Mouse (Mus musculus) 416B (cell line): ENCODE data around the gene Src.

Experiments used
- DNase-seq: peaks from one replicate; pipeline ENCODE4 v3.0.0; 2011; ENCODE audit warnings: low read depth

Gene Src

GRCm38 (mm10) chr2:157437123-157437522 is 18.9 kb downstream of the Src start:
- no peak for DNase-seq

GRCm38 (mm10) chr2:157441363-157441762 is 23.1 kb downstream of the Src start:
- no peak for DNase-seq

GRCm38 (mm10) chr2:157447297-157448158 is 29.3 kb downstream of the Src start:
- DNase-seq: peak; percentile 92

GRCm38 (mm10) chr2:157448356-157448755 is 30.1 kb downstream of the Src start:
- DNase-seq: no peak

GRCm38 (mm10) chr2:157450905-157451304 is 32.7 kb downstream of the Src start:
- no peak for DNase-seq

GRCm38 (mm10) chr2:157451372-157452040 is 33.3 kb downstream of the Src start:
- peak; percentile 69 for DNase-seq

- peak; percentile 75 for DNase-seq
Measured at GRCm38 (mm10) chr2:157457100-157457806, 39.0 kb downstream of the Src start.

GRCm38 (mm10) chr2:157458472-157458871 is 40.2 kb downstream of the Src start:
- DNase-seq: peak; percentile 58

GRCm38 (mm10) chr2:157459736-157460135 is 41.5 kb downstream of the Src start:
- DNase-seq: no peak

GRCm38 (mm10) chr2:157462776-157463710 is 44.8 kb downstream of the Src start:
- no peak for DNase-seq

- no peak for DNase-seq
Measured at GRCm38 (mm10) chr2:157463887-157464745, 45.9 kb downstream of the Src start.

- no peak for DNase-seq
Measured at GRCm38 (mm10) chr2:157464746-157465126, 46.5 kb downstream of the Src start.

- no peak for DNase-seq
Measured at GRCm38 (mm10) chr2:157466836-157467235, 48.6 kb downstream of the Src start.

GRCm38 (mm10) chr2:157468130-157468796 is 50.0 kb downstream of the Src start:
- DNase-seq: no peak

GRCm38 (mm10) chr2:157471292-157471691 is 53.0 kb downstream of the Src start:
- DNase-seq: no peak

GRCm38 (mm10) chr2:157471737-157472136 is 53.5 kb downstream of the Src start:
- no peak for DNase-seq

GRCm38 (mm10) chr2:157472469-157472868 is 54.2 kb downstream of the Src start:
- DNase-seq: no peak

- DNase-seq: no peak
Measured at GRCm38 (mm10) chr2:157474269-157474729, 56.1 kb downstream of the Src start.

GRCm38 (mm10) chr2:157475437-157476379 is 57.5 kb downstream of the Src start:
- DNase-seq: no peak
